Mouse (Mus musculus) embryonic facial prominence, embryonic 12.5 days (tissue): ENCODE data around the gene Best3. TPM values are rescaled to one million over a fixed set of nuclear protein-coding genes. Genes with fewer than 3 reads are reported as not detected.
"Not testable (repeated sequence)": the region's sequence is repeated elsewhere in the genome, so short reads cannot be mapped to it uniquely, and the experiment has no call there.

ENCODE experiments used
- ATAC-seq: fragments of 200-750 bp; cut with Nextera tagmentation; 2 replicates; pipeline ENCODE4 v1.8.0; 2017; ENCODE audit not compliant: insufficient number of reproducible peaks, insufficient read depth, low FRiP score, low TSS enrichment
- H3K27ac ChIP-seq: fragments of 300-500 bp; sonication (generic); 2 replicates; pipeline ENCODE4 v1.5.1; 2016; ENCODE audit warnings: mild to moderate bottlenecking
- H3K27me3 ChIP-seq: fragments of 300-500 bp; sonication (generic); 2 replicates; pipeline ENCODE4 v1.6.1; 2016; ENCODE audit warnings: mild to moderate bottlenecking, moderate library complexity
- H3K36me3 ChIP-seq: fragments of 300-500 bp; sonication (generic); 2 replicates; pipeline ENCODE4 v1.6.1; 2016; ENCODE audit warnings: mild to moderate bottlenecking
- H3K4me1 ChIP-seq: fragments of 300-500 bp; sonication (generic); 2 replicates; pipeline ENCODE4 v1.6.1; 2016
- H3K4me2 ChIP-seq: fragments of 300-500 bp; sonication (generic); replicated peaks from 2 replicates; pipeline ENCODE4 v1.6.1; 2016; ENCODE audit warnings: mild to moderate bottlenecking, moderate library complexity
- H3K4me3 ChIP-seq: fragments of 300-500 bp; sonication (generic); 2 replicates; pipeline ENCODE4 v1.5.1; 2016; ENCODE audit warnings: mild to moderate bottlenecking
- H3K9ac ChIP-seq: fragments of 300-500 bp; sonication (generic); 2 replicates; pipeline ENCODE4 v1.6.1; 2016; ENCODE audit warnings: mild to moderate bottlenecking, moderate library complexity
- H3K9me3 ChIP-seq: fragments of 300-500 bp; sonication (generic); 2 replicates; pipeline ENCODE4 v1.6.1; 2016; ENCODE audit warnings: mild to moderate bottlenecking, moderate library complexity
- WGBS: fragments of 180-500 bp; shearing (Covaris S2); methylation state at CpG from one replicate; pipeline ENCODE4 v1.1.7; 2016; 5-methylcytosine and 5-hydroxymethylcytosine counted together
- polyA plus RNA-seq: library from polyadenylated mRNA; unstranded; fragments of >200 nt; fragmentation: Nextera tagmentation; extraction: Ambion mirVana; gene quantifications from 2 replicates; pipeline ENCODE4 v1.2.1, GENCODE M21; 2016

Gene Best3
- polyA plus RNA-seq, 1 experiment from 2014 or later: 0.56 TPM

DNA sequence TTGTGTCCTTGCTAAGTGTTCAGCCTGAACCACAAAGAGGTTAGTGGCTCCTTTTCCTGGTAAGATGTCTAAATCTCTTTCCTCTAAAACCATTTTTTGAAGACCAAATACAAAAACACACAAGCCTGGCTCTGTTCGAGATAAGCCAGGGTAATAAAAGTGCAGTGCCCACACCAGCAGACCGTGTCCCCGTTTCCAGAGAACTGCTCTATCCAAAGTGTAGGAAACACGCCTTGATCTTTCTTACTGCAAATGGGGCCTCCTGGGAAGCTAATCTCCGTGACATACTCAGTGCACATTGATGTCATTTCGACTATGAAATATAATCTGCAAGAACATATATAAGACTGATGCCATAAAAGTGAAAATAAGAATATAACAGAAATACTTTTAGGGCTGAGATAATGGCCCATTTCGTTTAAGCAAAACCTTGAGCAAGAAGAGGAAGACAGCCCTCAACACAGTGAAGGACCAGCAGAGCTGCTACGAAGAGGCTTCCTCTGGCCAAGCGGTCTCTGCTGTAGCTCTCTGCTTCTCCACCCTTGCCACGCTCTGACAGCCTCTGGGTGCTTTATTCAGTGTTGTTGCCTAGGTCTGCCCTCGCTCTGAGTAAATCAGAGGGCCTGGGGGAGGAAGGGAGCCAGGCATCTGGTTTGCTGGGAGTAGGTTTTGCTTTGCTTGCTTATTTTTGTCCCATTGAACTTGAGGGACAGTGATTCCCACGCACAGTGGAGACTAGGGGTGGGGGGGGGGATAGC, 19.8 kb downstream of the Best3 start:
- Histone ChIP-seq H3K27me3 (no peaks in the 10 kb centered on the region), H3K4me3 (no peak overlapping the region), H3K9ac (no peak overlapping the region), H3K4me1 (no peaks in the 10 kb centered on the region), H3K36me3 (no peaks in the 10 kb centered on the region), H3K27ac (no peak overlapping the region), H3K4me2 (no peak overlapping the region), H3K9me3 (no peaks in the 10 kb centered on the region)
- ATAC-seq: no peak
- 65% methylated on average over 12 of the region's 12 CpGs for WGBS

DNA sequence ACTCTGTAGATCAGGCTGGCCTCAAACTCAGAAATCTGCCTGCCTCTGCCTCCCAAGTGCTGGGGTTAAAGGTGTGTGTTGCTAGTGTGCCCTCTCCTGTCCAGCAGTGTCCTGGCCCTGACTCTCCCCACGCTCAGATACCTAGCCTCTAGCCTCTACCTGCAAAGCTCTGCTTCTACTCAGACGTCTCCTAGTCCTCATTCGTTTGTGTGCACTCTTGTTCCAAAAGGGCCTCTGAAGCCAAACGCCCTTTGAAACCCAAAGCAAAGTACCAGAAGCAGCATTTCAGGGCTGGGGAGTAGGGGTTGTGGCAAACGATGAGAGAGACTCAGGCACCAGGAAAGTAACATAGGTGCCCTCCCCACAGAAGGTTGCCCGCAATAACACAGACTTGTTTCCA, 23.6 kb downstream of the Best3 start:
- no peaks in the 10 kb centered on the region for H3K36me3 ChIP-seq
- no peak for ATAC-seq
- no peak overlapping the region for H3K27ac ChIP-seq
- H3K4me1 ChIP-seq: no peaks in the 10 kb centered on the region
- H3K27me3 ChIP-seq: no peaks in the 10 kb centered on the region
- no peak overlapping the region for H3K4me3 ChIP-seq
- WGBS: 77% methylated on average over 6 of the region's 6 CpGs
- no peaks in the 10 kb centered on the region for H3K9me3 ChIP-seq
- H3K4me2 ChIP-seq: no peak overlapping the region
- no peak overlapping the region for H3K9ac ChIP-seq

DNA sequence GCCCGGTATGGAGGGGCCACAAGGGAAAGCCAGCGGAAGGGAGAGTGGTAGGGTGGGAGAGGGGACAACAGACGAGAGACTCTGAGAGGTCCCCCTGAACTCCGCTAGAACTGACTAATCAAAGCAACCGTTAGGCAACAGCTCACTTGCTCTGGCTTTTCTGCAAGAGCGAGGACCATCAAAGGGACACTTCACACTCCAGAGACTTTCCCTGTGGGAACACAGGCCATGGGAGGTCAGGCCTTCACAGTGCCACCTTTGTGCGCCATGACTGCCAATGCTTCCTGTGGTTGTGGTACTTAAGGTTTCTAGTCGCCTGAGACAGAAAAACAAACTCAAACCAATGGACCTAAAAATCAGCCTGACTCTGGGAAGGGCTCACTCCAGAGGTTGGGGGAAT, 24.9 kb downstream of the Best3 start:
- Histone ChIP-seq H3K4me3 (no peak overlapping the region), H3K4me2 (no peak overlapping the region), H3K27ac (no peak overlapping the region), H3K36me3 (no peaks in the 10 kb centered on the region), H3K4me1 (no peaks in the 10 kb centered on the region), H3K9ac (no peak overlapping the region), H3K9me3 (no peaks in the 10 kb centered on the region), H3K27me3 (no peaks in the 10 kb centered on the region)
- no peak for ATAC-seq
- WGBS: 40% methylated on average over 8 of the region's 8 CpGs

DNA sequence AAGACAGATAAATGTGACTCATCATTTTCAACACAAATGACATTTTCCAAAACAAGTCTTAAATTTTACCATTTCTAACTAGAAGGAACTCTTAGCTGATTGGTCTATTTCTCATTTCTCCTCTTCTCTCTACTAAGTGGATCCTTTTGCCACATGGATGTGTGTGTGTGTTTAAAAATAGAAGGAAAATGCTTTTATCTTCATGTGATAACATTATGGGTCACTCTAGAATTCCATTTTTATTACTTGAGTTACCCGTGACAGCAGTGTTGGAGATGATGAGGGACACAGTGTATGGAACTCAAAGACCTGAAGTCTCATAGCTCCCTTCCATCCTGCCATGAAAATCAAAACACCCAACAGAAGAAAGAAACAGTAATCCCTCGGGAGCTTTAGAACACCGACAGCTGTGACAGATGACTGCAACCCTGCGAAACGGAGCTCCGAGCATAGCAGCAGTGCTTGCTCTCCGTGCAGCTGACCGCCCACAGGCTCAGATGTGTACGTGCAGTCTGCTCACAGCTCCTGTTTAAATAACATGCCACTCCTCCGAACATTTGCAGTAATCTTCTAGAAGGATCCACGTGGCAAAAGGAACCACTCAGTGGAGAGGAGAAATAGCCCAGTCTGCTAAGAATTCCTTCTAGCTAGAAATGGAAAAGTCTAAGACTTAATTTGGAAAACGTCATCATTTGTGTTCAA, 27.7 kb downstream of the Best3 start:
- no peak overlapping the region for H3K27ac ChIP-seq
- 29% methylated on average over 12 of the region's 12 CpGs for WGBS

DNA sequence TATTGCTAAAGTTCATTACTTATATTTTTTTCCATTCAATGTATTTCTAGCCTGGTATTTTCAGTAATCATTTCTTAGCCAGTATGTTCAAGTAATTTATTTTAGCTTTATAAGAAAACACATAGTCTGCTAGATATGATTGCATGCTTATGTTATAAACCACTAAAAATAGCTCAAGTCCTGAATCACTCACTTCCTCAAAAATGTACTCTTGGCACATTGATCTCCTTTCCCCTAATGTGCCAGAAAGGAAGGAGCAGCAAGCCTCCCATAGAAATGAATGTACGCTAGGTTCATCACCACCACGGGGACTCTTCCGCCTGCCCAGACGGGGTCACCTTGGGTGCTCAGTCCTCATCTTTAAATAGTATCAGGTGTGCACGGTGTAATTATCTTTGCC, 28.5 kb downstream of the Best3 start:
- H3K9me3 ChIP-seq: no peaks in the 10 kb centered on the region
- ATAC-seq: no peak
- no peaks in the 10 kb centered on the region for H3K36me3 ChIP-seq
- no peak overlapping the region for H3K27ac ChIP-seq
- no peak overlapping the region for H3K4me2 ChIP-seq
- 85% methylated on average over 5 of the region's 5 CpGs for WGBS
- no peak overlapping the region for H3K9ac ChIP-seq
- H3K27me3 ChIP-seq: no peaks in the 10 kb centered on the region
- no peaks in the 10 kb centered on the region for H3K4me1 ChIP-seq
- H3K4me3 ChIP-seq: no peak overlapping the region

More for the DNA sequence above, 27.7 kb downstream of the Best3 start:
- H3K36me3 ChIP-seq: no peaks in the 10 kb centered on the region
- no peaks in the 10 kb centered on the region for H3K4me1 ChIP-seq
- no peak overlapping the region for H3K4me2 ChIP-seq
- no peak; the same call in 1 of the 2 replicates for ATAC-seq
- no peaks in the 10 kb centered on the region for H3K9me3 ChIP-seq
- no peak overlapping the region for H3K9ac ChIP-seq
- no peak overlapping the region for H3K4me3 ChIP-seq
- no peaks in the 10 kb centered on the region for H3K27me3 ChIP-seq

DNA sequence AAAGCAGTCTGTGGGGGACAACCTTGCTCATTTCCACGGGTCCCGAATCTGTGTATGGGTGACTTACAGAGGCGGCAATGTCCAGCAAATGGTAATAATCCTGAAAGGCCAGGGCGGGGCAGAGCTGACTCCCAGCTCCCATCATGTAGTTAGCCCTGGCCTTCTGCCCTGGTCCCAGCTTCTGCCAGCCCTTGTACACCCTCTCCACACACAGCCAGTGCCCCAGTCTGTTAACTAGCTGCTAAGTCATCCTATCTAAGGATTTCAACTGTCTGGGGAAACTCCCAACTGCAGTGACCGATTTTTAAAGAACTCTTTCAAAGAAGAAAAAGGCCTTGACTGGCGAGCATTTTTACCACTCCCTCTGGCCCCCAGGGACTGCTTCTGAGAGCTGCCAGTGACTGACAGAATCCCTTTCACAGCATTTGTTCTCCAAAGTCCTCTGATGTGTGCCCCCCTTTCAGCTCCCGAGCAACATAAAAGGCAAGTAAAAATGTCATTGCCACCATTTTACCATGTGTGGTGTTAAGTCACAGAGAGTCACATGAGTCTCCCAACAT, 32.2 kb downstream of the Best3 start:
- Histone ChIP-seq H3K4me1 (peaks cover 13% of the 10 kb centered on the region), H3K9me3 (no peaks in the 10 kb centered on the region), H3K4me2 (no peak overlapping the region), H3K36me3 (no peaks in the 10 kb centered on the region), H3K27me3 (peaks cover 3% of the 10 kb centered on the region; the same call in 1 of the 2 replicates), H3K27ac (no peak overlapping the region), H3K4me3 (no peak overlapping the region), H3K9ac (no peak overlapping the region)
- WGBS: 47% methylated on average over 7 of the region's 7 CpGs
- no peak for ATAC-seq

DNA sequence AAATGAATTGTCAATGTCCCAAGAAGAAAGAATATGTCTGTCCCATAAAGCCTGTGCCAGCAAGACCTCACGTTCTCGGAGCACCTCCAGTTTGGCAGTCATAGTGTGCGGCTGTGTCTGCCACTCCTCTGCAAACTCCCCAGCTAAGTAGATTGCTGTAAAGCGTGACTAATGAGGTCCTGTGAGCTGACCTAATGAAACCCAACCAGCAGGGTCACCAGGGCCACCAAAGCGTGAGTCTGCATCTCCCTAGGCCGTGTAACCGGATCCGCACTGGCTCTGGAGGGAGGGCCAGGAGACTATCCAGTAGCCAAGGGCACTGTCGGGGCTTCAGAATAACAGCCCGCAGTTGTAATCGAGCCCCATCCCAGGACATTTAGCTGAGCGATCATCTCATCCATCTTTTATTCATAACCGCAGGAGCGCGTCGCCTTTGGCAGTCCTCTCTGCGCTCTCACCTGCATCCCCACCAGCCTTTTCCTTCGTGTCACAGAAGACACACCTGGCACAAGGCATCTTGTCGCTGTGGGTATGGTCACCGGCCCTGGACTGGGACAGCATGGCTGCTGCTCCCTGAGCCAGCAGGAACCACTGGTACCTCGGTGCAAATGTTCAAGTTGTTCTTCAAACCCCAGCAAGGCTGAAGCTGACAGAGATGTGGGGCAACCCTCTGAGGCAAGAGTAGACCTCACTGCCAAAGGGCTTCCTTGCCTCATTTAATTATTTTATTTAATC, 35.1 kb downstream of the Best3 start:
- H3K4me1 ChIP-seq: peaks cover 17% of the 10 kb centered on the region
- WGBS: 10% methylated on average over 21 of the region's 21 CpGs
- H3K4me2 ChIP-seq: peak overlapping the region; percentile 7; the same call in 1 of the 2 replicates
- H3K4me3 ChIP-seq: no peak overlapping the region
- H3K9ac ChIP-seq: no peak overlapping the region
- H3K27ac ChIP-seq: no peak overlapping the region
- H3K9me3 ChIP-seq: no peaks in the 10 kb centered on the region
- peaks cover 6% of the 10 kb centered on the region; the same call in 1 of the 2 replicates for H3K27me3 ChIP-seq
- H3K36me3 ChIP-seq: no peaks in the 10 kb centered on the region
- ATAC-seq: peak; percentile 82; the same call in 1 of the 2 replicates

DNA sequence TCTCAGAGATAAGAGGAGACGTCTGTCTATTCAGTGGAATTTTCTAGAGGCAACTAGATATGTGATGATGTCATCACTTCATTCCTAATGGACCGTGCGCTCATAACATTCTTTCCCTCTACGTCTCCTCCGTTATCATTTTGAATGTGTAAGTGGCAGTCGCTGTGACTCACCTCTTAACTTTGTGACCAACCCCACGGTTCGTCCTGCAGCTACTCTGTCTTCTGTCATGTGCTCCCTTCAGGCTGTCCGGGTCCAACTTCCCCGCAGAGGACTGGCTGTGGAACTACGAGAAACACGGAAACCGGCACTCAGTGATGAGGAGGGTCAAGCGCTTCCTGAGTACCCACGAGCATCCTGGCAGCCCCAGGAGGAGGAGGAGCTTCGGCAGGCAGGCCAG, 37.6 kb downstream of the Best3 start:
- Histone ChIP-seq H3K4me2 (peak overlapping the region; percentile 11), H3K27me3 (peaks cover 6% of the 10 kb centered on the region; the same call in 1 of the 2 replicates), H3K9ac (no peak overlapping the region), H3K27ac (no peak overlapping the region), H3K9me3 (no peaks in the 10 kb centered on the region), H3K4me3 (no peak overlapping the region), H3K4me1 (peaks cover 17% of the 10 kb centered on the region), H3K36me3 (no peaks in the 10 kb centered on the region)
- ATAC-seq: no peak
- 52% methylated on average over 16 of the region's 16 CpGs for WGBS

DNA sequence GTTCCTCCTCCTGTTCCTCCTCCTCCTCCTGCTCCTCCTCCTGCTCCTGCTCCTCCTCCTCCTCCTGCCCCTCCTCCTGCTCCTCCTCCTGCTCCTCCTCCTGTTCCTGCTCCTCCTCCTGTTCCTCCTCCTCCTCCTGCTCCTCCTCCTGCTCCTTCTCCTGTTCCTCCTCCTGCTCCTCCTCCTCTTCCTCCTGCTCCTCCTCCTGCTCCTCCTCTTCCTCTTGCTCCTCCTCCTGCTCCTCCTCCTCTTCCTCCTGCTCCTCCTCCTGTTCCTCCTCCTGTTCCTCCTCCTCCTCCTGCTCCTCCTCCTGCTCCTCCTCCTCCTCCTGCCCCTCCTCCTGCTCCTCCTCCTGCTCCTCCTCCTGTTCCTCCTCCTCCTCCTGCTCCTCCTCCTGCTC, 39.7 kb downstream of the Best3 start:
- not testable (repeated sequence) for H3K4me3 ChIP-seq, ATAC-seq, H3K27ac ChIP-seq, H3K36me3 ChIP-seq, H3K4me2 ChIP-seq, H3K27me3 ChIP-seq, H3K9ac ChIP-seq, H3K9me3 ChIP-seq
- H3K4me1 ChIP-seq: peaks cover 14% of the 10 kb centered on the region

DNA sequence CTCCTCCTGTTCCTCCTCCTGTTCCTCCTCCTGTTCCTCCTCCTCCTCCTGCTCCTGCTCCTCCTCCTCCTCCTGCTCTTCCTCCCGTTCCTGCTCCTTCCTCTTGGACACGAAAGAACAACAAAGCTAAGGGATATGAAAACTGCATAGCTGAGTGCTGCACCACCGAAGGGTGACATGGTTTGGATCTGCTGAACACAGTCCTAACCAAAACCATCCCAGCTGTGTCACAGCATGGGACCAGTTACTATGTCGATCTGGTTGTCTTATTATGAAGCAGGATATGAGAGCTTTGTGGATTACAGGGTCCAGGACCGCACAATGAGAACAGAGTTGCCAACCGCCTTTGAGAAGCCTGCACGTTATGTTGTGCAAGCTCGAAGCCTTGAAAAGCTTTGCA, 40.1 kb downstream of the Best3 start:
- no peak overlapping the region for H3K27ac ChIP-seq
- H3K36me3 ChIP-seq: no peaks in the 10 kb centered on the region
- peaks cover 10% of the 10 kb centered on the region for H3K4me1 ChIP-seq
- H3K27me3 ChIP-seq: peaks cover 6% of the 10 kb centered on the region; the same call in 1 of the 2 replicates
- H3K4me3 ChIP-seq: no peak overlapping the region
- H3K9me3 ChIP-seq: no peaks in the 10 kb centered on the region
- H3K4me2 ChIP-seq: no peak overlapping the region
- no peak for ATAC-seq
- 74% methylated on average over 8 of the region's 8 CpGs for WGBS
- no peak overlapping the region for H3K9ac ChIP-seq

DNA sequence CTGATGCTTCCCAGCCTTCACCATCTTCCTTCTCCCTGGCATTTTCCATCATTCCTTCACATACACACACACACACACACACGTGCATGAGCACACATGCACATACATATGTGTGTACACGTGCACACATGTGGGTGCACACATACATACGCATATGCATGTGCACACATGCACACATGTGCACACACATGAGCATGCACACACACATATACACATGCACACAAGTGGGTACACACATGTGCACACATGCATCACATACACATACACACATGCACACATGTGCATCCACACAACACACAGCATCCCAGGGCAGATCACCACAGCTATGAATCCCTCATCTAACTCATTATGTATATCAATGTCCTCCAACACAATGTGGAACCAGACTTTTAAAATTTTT, 45.0 kb downstream of the Best3 start:
- no peak overlapping the region for H3K27ac ChIP-seq

More for the DNA sequence above, 45.0 kb downstream of the Best3 start:
- no peak overlapping the region for H3K4me2 ChIP-seq
- H3K9me3 ChIP-seq: no peaks in the 10 kb centered on the region
- no peak; the same call in 1 of the 2 replicates for ATAC-seq
- H3K4me3 ChIP-seq: no peak overlapping the region
- H3K4me1 ChIP-seq: peaks cover 5% of the 10 kb centered on the region; the same call in 1 of the 2 replicates
- H3K36me3 ChIP-seq: no peaks in the 10 kb centered on the region
- H3K9ac ChIP-seq: no peak overlapping the region
- no peaks in the 10 kb centered on the region for H3K27me3 ChIP-seq
- 87% methylated on average over 3 of the region's 3 CpGs for WGBS
